Mouse (Mus musculus) layer of hippocampus, adult 11-12 months (tissue): ENCODE data around the gene Slc23a2.

Experiments
- DNase-seq: peaks from one replicate; pipeline ENCODE4 v3.0.0; 2022; ENCODE audit warnings: low spot score

Gene Slc23a2

GRCm38 (mm10) chr2:132019372-132019811, 125.5 kb downstream of the Slc23a2 start:
- DNase-seq, result no peak

- DNase-seq, result no peak
Observed at GRCm38 (mm10) chr2:132018156-132018555, 126.8 kb downstream of the Slc23a2 start.

- no peak for DNase-seq
Observed at GRCm38 (mm10) chr2:132017611-132018010, 127.3 kb downstream of the Slc23a2 start.

- no peak for DNase-seq
Observed at GRCm38 (mm10) chr2:132016034-132016433, 128.9 kb downstream of the Slc23a2 start.

GRCm38 (mm10) chr2:132013152-132013551, 131.8 kb downstream of the Slc23a2 start:
- no peak for DNase-seq

GRCm38 (mm10) chr2:132010781-132011180, 134.1 kb downstream of the Slc23a2 start:
- no peak for DNase-seq

- no peak for DNase-seq
Observed at GRCm38 (mm10) chr2:132008186-132008585, 136.7 kb downstream of the Slc23a2 start.

- no peak for DNase-seq
Observed at GRCm38 (mm10) chr2:132007475-132007819, 137.5 kb downstream of the Slc23a2 start.

GRCm38 (mm10) chr2:132006561-132007474, 138.1 kb downstream of the Slc23a2 start:
- DNase-seq, result peak; percentile 77

- DNase-seq, result no peak
Observed at GRCm38 (mm10) chr2:132005445-132005844, 139.5 kb downstream of the Slc23a2 start.

- DNase-seq, result no peak
Observed at GRCm38 (mm10) chr2:132004495-132005136, 140.3 kb downstream of the Slc23a2 start.

GRCm38 (mm10) chr2:132003916-132004315, 141.0 kb downstream of the Slc23a2 start:
- no peak for DNase-seq
